Mouse (Mus musculus) erythroblast, embryonic 14.5 days (primary cell): ENCODE results near the gene Atat1. TPM values are rescaled to one million over a fixed set of nuclear protein-coding genes. Genes with fewer than 3 reads are reported as not detected.
A peak's percentile ranks its signal among the peaks of the same experiment; 100 is the strongest.

Experiments
- H3K27me3 ChIP-seq: 2 replicates; pipeline ENCODE4 v1.6.1; 2012; ENCODE audit warnings: inconsistent platforms; ENCODE audit not compliant: control insufficient read depth
- H3K36me3 ChIP-seq: 2 replicates; pipeline ENCODE4 v1.6.1; 2012; ENCODE audit warnings: mild to moderate bottlenecking, inconsistent platforms; ENCODE audit not compliant: control insufficient read depth
- H3K4me1 ChIP-seq: 2 replicates; pipeline ENCODE4 v1.6.1; 2012; ENCODE audit warnings: inconsistent platforms; ENCODE audit not compliant: control insufficient read depth
- H3K4me3 ChIP-seq: replicated peaks from 2 replicates; pipeline ENCODE3; 2012; ENCODE audit warnings: moderate library complexity, mild to moderate bottlenecking, inconsistent platforms
- H3K9me3 ChIP-seq: 2 replicates; pipeline ENCODE4 v1.6.1; 2012; ENCODE audit warnings: low read length, inconsistent platforms, mixed read lengths; ENCODE audit not compliant: control insufficient read depth
- GATA1 ChIP-seq: IDR thresholded peaks from 2 replicates; pipeline ENCODE4 v1.6.1; 2012; ENCODE audit warnings: low read length, inconsistent platforms, mixed read lengths
- TAL1 ChIP-seq: IDR thresholded peaks from 3 replicates; pipeline ENCODE4 v1.6.1; 2012; ENCODE audit warnings: low read length, inconsistent platforms, mixed read lengths
- polyA plus RNA-seq: library from polyadenylated mRNA; stranded (reverse); fragments of >175 nt; gene quantifications from 2 replicates; pipeline ENCODE4 v1.2.3, GENCODE M21; 2012

The Atat1 gene
- polyA plus RNA-seq, 1 experiment = 1.1 TPM

DNA sequence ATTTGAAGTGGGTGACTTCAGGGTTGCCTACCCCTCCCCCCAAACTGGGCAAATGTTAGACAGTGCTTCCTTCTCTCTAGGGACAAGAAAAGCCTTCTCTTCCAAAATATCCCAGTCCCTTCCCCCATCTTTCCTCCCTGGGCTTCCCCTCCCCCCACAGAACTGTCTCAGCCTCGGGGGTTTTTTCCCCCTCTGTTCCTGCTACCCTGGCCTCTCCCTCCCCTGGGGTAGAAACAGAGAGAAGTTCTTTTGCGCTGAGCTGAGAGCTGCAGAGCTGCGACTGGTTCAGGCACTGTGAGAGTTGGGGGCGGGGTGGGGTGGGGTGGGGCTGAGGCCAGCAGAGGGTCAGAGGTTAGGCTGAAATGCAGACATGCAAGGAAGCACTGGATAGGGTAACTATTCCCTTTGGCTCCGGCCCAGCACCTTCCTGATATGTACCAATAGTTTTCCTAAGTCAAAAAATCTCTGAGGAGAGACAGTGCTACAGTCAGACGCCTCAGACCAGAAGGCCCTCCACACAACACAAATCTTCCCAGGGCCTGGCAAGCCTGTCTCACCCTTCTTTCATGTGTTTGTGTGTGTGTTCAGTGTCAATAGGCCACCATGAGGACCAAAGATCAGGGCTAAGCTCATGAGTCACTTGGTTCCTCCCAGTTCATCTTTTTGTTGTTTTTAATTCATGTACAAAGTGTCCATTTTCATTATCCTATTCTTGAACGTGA, 40.4 kb downstream of the Atat1 start:
- Histone ChIP-seq H3K36me3 (peaks cover 4% of the 10 kb centered on the region), H3K4me1 (peaks cover 54% of the 10 kb centered on the region), H3K4me3 (peak overlapping the region; percentile 48), H3K9me3 (peaks cover 23% of the 10 kb centered on the region), H3K27me3 (peaks cover 75% of the 10 kb centered on the region)
- TF ChIP-seq TAL1 (no peak), GATA1 (no peak)

DNA sequence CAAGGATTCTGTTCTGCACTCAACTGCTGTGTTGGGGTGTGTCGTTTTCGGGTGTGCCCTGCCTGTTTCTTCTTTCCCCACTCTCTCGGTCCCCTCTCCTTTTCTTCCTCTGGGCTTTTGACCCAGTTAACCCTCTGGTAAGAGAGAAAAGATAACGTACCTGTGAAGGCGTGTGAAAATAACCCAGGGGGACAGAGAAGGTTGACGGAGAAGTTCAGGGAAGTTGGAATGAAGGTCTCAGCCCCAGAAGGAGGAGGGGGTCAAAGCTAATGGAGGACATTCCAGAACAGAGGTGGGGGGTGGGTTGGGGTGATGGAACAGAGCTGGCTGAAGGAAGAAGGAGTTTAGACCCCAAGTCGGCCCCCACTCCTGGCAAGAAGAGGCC, 40.9 kb downstream of the Atat1 start:
- Histone ChIP-seq H3K36me3 (peaks cover 10% of the 10 kb centered on the region), H3K9me3 (peaks cover 23% of the 10 kb centered on the region), H3K27me3 (peaks cover 81% of the 10 kb centered on the region), H3K4me1 (peaks cover 53% of the 10 kb centered on the region), H3K4me3 (peak overlapping the region; percentile 48)
- TF ChIP-seq GATA1 (no peak), TAL1 (no peak)

DNA sequence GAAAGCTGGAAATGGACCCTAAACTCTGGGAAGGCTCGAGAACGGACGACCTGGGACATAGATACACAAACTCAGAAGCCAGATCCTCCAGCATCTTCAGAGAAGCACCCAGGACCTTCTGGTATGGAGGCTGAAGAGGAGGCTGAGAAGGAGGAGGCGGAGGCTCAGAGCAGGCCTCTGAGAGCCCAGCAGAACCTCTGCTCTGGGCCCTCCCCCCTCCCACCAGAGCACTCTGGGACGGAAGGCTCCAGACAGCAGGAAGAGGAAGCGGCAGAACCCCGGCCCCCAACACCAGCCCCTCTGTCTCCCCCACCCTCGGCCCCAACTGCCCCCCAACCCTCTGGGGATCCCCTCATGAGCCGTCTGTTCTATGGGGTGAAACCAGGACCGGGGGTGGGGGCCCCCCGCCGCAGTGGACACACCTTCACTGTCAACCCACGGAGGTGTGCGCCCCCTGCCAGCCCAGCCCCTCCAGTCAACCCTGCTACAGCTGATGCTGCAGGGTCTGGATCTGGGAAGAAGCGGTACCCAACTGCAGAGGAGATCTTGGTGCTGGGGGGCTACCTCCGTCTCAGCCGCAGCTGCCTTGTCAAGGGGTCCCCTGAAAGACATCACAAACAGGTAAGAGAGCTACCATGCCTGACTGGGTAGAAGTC, 41.6 kb downstream of the Atat1 start:
- H3K4me1 ChIP-seq = peaks cover 49% of the 10 kb centered on the region
- H3K4me3 ChIP-seq = peak overlapping the region; percentile 48
- peaks cover 23% of the 10 kb centered on the region for H3K9me3 ChIP-seq
- TF ChIP-seq GATA1 = no peak
- no peak for TF ChIP-seq TAL1
- peaks cover 16% of the 10 kb centered on the region for H3K36me3 ChIP-seq
- H3K27me3 ChIP-seq = peaks cover 87% of the 10 kb centered on the region

DNA sequence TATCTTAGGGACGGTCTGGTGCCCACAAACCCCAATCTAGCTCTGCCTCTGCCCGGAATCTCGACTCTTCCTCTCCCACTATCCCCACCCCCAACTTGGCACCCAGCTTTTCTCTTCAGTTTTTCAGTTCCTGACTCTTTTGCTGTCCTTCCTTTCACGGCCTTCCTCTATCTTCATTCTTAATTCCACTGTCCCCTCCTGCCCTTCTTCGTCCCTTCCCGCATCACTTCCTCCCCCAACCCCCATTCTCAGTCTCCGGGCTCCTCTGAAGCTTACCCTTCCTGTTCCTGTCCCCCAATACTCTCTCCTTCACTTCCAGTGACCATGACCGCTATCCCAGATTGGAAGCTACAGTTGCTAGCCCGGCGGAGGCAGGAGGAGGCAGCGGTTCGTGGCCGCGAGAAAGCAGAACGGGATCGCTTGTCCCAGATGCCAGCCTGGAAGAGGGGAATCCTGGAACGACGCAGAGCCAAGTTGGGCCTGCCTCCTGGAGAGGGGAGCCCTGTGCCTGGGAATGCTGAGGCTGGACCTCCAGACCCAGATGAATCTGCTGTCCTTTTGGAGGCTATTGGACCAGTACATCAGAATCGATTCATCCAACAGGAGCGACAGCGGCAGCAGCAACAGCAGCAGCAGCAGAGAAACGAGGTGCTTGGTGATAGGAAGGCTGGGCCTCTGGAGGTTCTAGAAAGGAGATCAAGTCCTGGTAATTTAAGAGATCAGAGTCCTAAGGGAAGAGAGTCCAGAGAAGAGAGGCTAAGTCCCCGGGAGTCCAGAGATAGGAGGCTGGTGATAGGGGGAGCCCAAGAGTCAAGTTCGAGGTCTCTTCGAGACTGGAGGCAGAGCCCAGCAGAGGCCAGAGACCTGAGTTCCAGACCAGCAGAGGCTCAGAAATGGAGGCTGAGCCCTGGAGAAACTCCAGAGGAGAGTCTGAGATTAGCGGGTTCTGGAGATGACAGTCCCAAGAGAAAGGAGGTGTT, 42.7 kb downstream of the Atat1 start:
- Histone ChIP-seq H3K36me3 (peaks cover 18% of the 10 kb centered on the region), H3K9me3 (peaks cover 23% of the 10 kb centered on the region), H3K27me3 (peaks cover 85% of the 10 kb centered on the region), H3K4me3 (peak overlapping the region; percentile 53), H3K4me1 (peaks cover 55% of the 10 kb centered on the region)
- TF ChIP-seq TAL1 (no peak), GATA1 (no peak)

DNA sequence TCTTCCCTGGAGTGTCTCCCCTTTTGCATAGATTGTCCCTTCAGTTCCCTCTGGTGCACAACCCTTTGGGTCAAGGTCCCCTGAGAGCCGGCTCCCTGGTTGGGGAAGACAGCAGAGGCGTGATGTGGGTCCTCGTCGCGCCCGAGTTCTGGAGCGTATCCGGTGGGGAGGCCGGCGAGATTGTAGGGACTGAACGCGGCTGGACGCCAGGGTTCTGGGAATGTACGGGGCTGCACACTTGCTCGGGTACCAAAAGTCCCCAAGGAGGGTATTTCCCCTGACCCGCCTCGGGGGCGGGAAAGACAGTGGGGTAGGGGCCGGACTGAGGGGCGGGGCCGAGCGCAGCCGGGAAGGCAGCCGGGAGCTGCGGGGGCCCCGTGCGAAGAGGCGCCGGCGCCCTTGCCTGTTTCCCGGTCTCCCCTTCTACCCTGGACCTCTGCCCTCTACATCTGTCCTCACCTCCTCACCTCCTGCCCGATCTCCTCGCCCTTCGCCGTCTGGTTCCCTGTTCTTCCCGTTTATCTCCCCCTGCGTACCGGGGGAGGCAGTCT, 43.5 kb downstream of the Atat1 start:
- no peak for TF ChIP-seq TAL1
- TF ChIP-seq GATA1 = no peak
- peaks cover 21% of the 10 kb centered on the region for H3K9me3 ChIP-seq
- H3K4me1 ChIP-seq = peaks cover 60% of the 10 kb centered on the region
- peaks cover 82% of the 10 kb centered on the region for H3K27me3 ChIP-seq
- H3K36me3 ChIP-seq = peaks cover 18% of the 10 kb centered on the region
- H3K4me3 ChIP-seq = peak overlapping the region; percentile 53

DNA sequence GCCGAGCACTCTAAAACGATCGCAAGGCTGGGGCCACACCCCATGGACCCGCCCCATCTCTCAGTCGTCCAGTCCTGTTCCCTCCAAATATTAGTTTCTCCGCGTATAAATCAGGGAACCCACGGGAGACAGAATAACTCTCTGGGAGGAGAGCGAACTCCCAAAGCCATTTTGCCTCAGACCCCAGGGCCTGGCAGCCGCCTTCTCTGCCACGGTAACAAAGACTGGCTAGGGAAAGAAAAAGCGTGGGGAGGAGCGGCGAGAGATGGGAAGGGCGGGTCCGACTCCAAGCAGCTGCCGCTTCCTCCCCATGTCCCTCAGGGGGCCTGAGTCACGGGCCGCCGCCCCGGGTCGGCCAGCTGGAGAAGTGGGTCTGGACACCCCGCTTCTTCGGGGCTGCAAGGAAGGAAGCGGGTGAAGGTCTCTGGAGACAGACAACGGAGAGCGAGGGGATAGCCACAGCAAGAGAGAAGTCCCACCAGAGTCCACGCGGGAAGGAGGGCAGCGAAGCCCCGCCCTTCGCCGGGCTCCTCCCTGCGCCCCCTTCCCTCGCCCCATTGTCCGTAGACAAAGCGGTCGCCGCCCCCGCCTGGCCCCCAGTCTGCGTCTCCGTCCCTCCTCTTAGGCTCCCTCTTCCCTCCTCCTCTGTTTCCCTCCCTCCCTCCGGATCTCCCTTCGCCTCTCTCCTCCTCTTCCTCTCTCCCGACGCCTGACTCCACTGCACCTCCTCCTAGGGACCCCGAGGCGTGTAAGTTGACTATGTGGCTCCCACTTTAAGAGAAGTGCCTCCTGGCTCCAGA, 44.2 kb downstream of the Atat1 start, which contains the start of gene Ppp1r18:
TSS of gene Ppp1r18 (plus strand) at position 113 of the 800 bp plus-strand sequence.
- H3K36me3 ChIP-seq = peaks cover 18% of the 10 kb centered on the region
- peaks cover 16% of the 10 kb centered on the region; the same call in 1 of the 2 replicates for H3K9me3 ChIP-seq
- peaks cover 76% of the 10 kb centered on the region for H3K27me3 ChIP-seq
- peak within 1 kb of the TSS; percentile 53 for H3K4me3 ChIP-seq
- TF ChIP-seq GATA1 (no peak), TAL1 (no peak)
- H3K4me1 ChIP-seq = peaks cover 67% of the 10 kb centered on the region

DNA sequence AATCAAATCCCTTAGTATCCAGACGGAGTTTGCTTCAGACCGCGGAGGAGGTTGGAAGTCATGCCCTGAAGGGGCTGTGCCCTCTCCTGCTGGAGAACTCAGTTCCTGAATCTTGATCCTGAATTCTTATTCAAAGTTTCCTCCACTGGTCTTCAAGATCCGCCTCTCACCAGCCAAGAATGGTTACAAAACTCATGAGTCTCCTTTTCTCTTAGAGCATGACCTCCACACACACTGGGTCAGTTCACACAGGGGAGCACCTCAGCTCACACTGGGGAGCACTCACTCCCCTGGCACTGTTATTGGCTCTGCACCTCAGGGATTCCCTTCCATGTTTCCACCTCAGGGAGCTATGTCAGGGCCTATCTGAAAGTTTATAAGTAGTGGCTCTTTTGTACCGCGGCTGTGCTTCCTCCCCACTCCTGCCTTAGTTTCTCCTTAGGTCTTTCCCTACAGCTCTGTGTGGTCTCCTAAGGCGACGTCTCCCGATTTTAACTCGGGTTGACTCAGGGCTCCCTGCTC, 45.0 kb downstream of the Atat1 start:
- TF ChIP-seq GATA1 (no peak), TAL1 (no peak)
- Histone ChIP-seq H3K9me3 (peaks cover 16% of the 10 kb centered on the region; the same call in 1 of the 2 replicates), H3K36me3 (peaks cover 19% of the 10 kb centered on the region), H3K4me3 (no peak overlapping the region), H3K4me1 (peaks cover 72% of the 10 kb centered on the region), H3K27me3 (peaks cover 68% of the 10 kb centered on the region)
